Mouse (Mus musculus) cerebellum, adult 2 months (tissue): Measurements from ENCODE around the gene Ahdc1. TPM values are rescaled to one million over a fixed set of nuclear protein-coding genes. Genes with fewer than 3 reads are reported as not detected.

ENCODE experiments used
- DNase-seq, 2 experiments: peaks; one replicate each; pipeline ENCODE4 v3.0.0; 2021
- H3K27ac ChIP-seq: fragments of 200-500 bp; 2 replicates; pipeline ENCODE4 v1.5.1; 2012; ENCODE audit warnings: low read length, control low read depth, inconsistent platforms; ENCODE audit not compliant: insufficient read depth
- H3K27me3 ChIP-seq: fragments of 200-500 bp; 2 replicates; pipeline ENCODE4 v1.6.1; 2012; ENCODE audit warnings: inconsistent platforms, mild to moderate bottlenecking, low read length, moderate library complexity; ENCODE audit not compliant: control insufficient read depth, insufficient read depth
- H3K4me1 ChIP-seq: fragments of 200-500 bp; 2 replicates; pipeline ENCODE4 v1.6.1; 2011; ENCODE audit warnings: low read length; ENCODE audit not compliant: control insufficient read depth, insufficient read depth
- H3K4me3 ChIP-seq: fragments of 200-500 bp; replicated peaks from 2 replicates; pipeline ENCODE3; 2011; ENCODE audit warnings: mild to moderate bottlenecking, low read depth, low read length, control low read depth; ENCODE audit not compliant: insufficient read depth
- CTCF ChIP-seq: fragments of 200-500 bp; IDR thresholded peaks from 2 replicates; pipeline ENCODE4 v1.5.1; 2011; ENCODE audit warnings: low read depth, mild to moderate bottlenecking, control low read depth, low read length, moderate library complexity, borderline replicate concordance; ENCODE audit not compliant: insufficient read depth
- POLR2A ChIP-seq: fragments of 200-500 bp; IDR thresholded peaks from 2 replicates; pipeline ENCODE4 v1.6.1; 2011; ENCODE audit warnings: low read length, control low read depth, borderline replicate concordance; ENCODE audit not compliant: insufficient read depth
- WGBS: fragments of 180-500 bp; shearing (Covaris S2); methylation state at CpG from one replicate; pipeline ENCODE4 v1.1.7; 2018; 5-methylcytosine and 5-hydroxymethylcytosine counted together
- polyA plus RNA-seq: library from polyadenylated mRNA; depleted of rRNA; stranded (reverse); fragments of >200 nt; gene quantifications from 2 replicates; pipeline ENCODE4 v1.2.3, GENCODE M21; 2012

Ahdc1 gene
- polyA plus RNA-seq, 1 experiment = 30.8 TPM

DNA sequence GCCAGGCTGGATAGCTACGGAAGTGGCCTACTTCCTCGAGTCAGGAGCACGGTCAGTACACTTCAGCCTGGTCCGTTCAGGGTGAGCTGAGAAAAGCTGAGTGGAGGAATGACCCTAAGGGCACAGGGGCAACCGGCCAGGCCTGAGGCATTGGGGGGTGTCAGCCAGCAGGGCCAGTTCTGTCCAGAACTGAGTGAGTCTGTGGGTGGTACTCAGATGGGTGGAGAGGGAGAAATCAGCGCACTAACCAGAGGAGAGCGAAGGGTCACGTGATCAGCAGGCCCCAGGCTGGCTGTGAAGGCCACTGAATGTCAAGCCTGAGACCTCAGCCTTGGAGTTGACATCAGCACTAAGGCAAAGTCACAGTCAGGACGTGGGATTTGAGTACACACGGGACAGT is 23.4 kb downstream of the Ahdc1 start:
- DNase-seq = no peak
- Histone ChIP-seq H3K4me1 (peaks cover 30% of the 10 kb centered on the region), H3K27ac (no peak overlapping the region), H3K4me3 (no peak overlapping the region), H3K27me3 (no peaks in the 10 kb centered on the region)
- TF ChIP-seq CTCF (no peak), POLR2A (no peak)
- WGBS = 58% methylated on average over 10 of the region's 10 CpGs

DNA sequence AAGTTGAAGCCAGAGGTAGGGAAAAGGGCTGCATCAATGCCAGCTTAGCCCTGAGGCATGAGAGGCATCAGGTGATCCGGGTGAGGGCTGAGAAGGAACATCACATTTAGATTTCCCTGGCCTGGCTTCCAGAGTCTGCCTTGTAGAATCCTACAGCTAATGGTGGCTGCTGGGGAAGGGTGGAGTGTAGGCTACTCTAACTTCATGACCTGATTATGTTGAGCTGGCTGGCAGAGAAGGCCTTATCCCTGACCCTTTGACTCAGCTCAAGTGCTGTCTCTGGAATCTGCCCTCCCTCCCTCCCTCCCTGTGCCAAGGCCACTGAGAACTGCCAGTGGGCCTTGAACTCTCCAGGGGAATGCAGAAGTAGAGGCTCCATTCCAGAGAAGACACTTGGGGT is 24.4 kb downstream of the Ahdc1 start:
- Histone ChIP-seq H3K4me3 (no peak overlapping the region), H3K27me3 (no peaks in the 10 kb centered on the region), H3K27ac (no peak overlapping the region), H3K4me1 (peaks cover 31% of the 10 kb centered on the region)
- DNase-seq = no peak
- no peak for TF ChIP-seq POLR2A
- TF ChIP-seq CTCF = no peak
- WGBS = 26% methylated on average over 1 of the region's 1 CpGs

DNA sequence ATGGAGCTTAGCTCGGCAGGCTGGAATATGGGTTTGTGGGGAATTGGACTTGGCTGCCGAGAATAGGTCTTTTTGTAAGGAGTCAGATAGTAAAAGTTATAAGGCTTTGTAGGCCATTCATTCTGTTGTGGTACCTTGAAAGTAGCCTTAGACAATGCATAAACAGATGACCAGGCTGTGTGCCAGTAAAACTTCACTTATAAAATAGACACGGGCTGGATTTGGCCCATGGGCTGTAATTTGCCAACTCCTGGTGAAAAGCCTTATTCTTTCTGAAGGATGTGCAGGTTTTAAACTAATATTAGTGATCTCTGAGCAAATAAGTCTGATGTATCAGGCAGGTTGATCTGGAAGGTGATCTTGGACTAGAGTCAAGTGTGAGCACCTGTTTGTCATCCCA is 24.9 kb downstream of the Ahdc1 start:
- no peak for DNase-seq
- H3K4me1 ChIP-seq = peaks cover 32% of the 10 kb centered on the region
- no peak overlapping the region for H3K27ac ChIP-seq
- H3K4me3 ChIP-seq = no peak overlapping the region
- H3K27me3 ChIP-seq = no peaks in the 10 kb centered on the region
- 35% methylated on average over 3 of the region's 3 CpGs for WGBS
- no peak for TF ChIP-seq POLR2A
- TF ChIP-seq CTCF = no peak

DNA sequence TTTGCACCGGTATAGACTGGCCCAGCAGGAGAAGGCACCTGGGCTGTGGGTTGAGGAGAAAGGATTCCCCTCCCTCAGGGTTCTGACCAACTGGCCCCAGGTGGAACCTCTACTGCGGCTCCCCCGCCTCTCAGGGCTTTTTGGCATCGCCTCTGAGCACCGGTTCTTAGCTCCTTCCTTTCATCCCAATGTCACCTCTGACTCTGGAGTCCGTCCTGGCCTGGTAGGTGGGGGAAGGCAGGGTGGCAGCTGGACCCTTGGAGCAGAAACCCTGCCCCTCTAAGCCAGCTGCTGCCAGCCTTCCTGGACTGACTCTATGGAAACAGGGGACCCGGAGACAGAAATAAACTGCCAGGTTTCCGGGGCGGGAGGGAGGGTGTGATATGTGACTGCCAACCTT is 26.2 kb downstream of the Ahdc1 start:
- Histone ChIP-seq H3K4me3 (peak overlapping the region; percentile 15), H3K4me1 (peaks cover 39% of the 10 kb centered on the region), H3K27ac (no peak overlapping the region), H3K27me3 (no peaks in the 10 kb centered on the region)
- DNase-seq = no peak
- TF ChIP-seq POLR2A = no peak
- 9% methylated on average over 9 of the region's 9 CpGs for WGBS

DNA sequence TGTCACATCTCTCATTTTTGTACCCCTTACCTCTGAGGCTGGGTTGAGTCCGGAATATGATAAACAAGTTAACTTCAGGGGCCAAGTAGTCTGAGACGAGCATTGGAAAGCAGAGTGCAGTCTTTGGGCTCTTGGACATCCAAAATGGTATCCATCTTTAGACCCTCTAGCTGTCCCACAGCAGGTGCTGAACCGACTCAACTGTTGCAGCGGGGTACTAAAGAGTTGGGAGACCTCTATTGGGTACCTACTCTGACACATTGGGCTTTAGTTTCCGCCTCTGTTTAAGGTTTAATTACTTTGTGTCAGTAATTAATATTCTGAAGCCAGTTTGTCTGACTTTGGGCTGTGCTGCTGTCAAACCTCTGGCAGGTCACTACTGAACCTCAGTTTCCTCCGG is 26.7 kb downstream of the Ahdc1 start:
- DNase-seq = no peak
- H3K27ac ChIP-seq = no peak overlapping the region
- WGBS = 47% methylated on average over 6 of the region's 6 CpGs
- no peak overlapping the region for H3K4me3 ChIP-seq
- H3K4me1 ChIP-seq = peaks cover 42% of the 10 kb centered on the region
- H3K27me3 ChIP-seq = no peaks in the 10 kb centered on the region
- TF ChIP-seq POLR2A (no peak), CTCF (no peak)

DNA sequence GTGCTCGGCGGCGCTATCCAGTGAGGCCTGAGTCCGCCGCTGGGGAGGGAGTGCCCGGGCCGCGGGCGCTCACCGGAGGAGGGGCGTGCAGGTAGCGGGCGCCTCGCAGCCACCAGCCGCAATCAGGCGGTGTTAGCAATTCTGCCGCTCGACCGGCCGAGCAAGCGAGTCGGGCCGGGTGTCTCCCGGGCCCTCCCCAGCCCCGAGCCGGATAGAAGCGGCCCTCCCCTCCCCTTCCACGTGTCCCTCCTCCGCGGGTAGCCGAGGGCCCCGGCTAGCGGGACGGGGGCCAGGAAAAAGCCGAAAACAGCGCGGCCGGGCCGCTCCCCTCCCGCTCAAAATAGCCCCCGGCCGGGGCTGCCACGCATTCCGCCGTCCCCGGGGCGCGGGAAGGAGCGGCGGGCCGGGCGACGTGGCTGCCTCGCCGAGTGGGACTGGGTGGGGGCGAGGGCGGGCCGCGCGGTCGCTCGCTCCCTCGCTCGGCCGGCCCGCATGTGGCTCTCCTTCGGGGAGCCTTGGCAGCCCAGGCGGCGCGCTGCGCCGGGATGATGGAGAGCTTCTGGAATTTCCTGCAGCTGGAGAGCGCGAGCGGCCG is 27.6 kb downstream of the Ahdc1 start:
- WGBS = 1% methylated on average over 76 of the region's 76 CpGs
- DNase-seq = peak in 1 of 2 experiments; percentile 53
- H3K4me1 ChIP-seq = peaks cover 49% of the 10 kb centered on the region

DNA sequence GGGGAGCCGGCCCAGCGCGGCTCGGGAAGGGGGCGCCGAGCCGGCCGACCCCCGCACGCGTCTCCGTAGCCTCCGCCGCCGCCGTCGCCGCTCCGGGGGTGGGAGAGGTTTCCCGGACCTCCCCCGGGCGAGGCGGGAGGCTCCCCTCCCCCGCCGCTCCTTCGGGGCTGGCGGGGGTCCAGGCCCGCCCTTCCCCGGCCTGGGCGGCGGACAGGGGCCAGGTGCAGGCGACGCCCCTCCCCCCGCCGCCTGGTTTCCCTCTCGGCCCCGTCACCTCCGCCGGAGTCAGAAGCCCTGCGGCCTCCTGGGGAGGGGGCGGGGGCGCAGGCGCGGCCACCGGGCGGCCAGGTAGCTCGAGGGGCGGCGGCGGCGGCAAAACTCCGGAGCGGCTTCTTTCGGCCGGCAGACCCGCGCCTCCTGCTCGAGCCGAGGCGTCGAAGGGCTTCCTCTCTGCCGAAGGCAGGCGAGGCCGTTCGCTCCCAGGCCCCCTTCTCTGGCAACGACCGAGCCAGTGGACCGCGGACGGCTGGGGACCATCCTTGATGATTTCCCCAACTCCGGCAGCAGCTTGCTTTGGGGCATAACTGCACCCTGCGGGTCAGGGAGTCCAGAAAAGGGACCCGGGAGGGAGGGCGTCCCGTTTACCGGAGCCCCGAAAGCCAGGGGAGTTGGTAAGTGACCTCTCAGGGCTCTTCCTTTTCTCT is 28.2 kb downstream of the Ahdc1 start:
- peaks cover 55% of the 10 kb centered on the region for H3K4me1 ChIP-seq
- no peaks in the 10 kb centered on the region for H3K27me3 ChIP-seq
- TF ChIP-seq POLR2A (no peak), CTCF (no peak)
- peak overlapping the region; percentile 44 for H3K4me3 ChIP-seq
- no peak overlapping the region for H3K27ac ChIP-seq
- DNase-seq = no peak
- 5% methylated on average over 74 of the region's 77 CpGs for WGBS

More for the DNA sequence above, 27.6 kb downstream of the Ahdc1 start:
- TF ChIP-seq POLR2A (no peak), CTCF (no peak)
- Histone ChIP-seq H3K27me3 (no peaks in the 10 kb centered on the region), H3K27ac (no peak overlapping the region), H3K4me3 (peak overlapping the region; percentile 44)

DNA sequence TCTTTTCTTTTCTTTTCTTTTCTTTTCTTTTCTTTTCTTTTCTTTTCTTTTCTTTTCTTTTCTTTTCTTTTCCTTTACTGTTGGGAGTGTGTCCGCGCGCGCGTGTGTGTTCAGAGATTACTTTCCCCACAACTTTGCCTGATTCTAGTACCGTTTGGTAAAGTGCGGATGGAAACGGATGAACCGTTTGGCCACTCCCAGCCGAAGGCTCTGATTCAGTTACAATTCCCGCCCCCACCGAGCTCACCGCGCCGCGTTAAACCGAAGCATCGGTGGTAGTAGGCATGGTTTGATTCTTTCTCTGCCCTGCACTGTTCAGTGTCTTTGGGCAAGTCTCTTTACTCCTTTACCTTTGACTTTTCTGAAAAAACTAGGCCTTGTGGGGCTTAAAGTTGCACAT is 28.8 kb downstream of the Ahdc1 start:
- 53% methylated on average over 18 of the region's 18 CpGs for WGBS
- Histone ChIP-seq H3K27me3 (no peaks in the 10 kb centered on the region), H3K4me3 (peak overlapping the region; percentile 11), H3K4me1 (peaks cover 55% of the 10 kb centered on the region), H3K27ac (no peak overlapping the region)
- no peak for DNase-seq
- no peak for TF ChIP-seq POLR2A
- TF ChIP-seq CTCF = no peak
